Mouse (Mus musculus): ENCODE measurements around the gene Kif26b.

Gene Kif26b

GRCm38 (mm10) chr1:178528431-178529351 is at the start of gene Kif26b:
Kif26b (plus strand) TSS chr1:178529125.
- peak; percentile 16 for DNase-seq (ENCODE audit: low spot score)

GRCm38 (mm10) chr1:178483854-178484253 is 45.1 kb upstream of the Kif26b start:
- DNase-seq (ENCODE audit: low spot score) = no peak

- DNase-seq (ENCODE audit: low spot score) = no peak
Observed at GRCm38 (mm10) chr1:178485138-178485867, 43.6 kb upstream of the Kif26b start.

- no peak for DNase-seq (ENCODE audit: low spot score)
Observed at GRCm38 (mm10) chr1:178485868-178486220, 43.1 kb upstream of the Kif26b start.

GRCm38 (mm10) chr1:178486828-178487227 is 42.1 kb upstream of the Kif26b start:
- DNase-seq (ENCODE audit: low spot score) = no peak

GRCm38 (mm10) chr1:178489127-178489526 is 39.8 kb upstream of the Kif26b start:
- no peak for DNase-seq (ENCODE audit: low spot score)

- no peak for DNase-seq (ENCODE audit: low spot score)
Observed at GRCm38 (mm10) chr1:178491733-178492132, 37.2 kb upstream of the Kif26b start.

GRCm38 (mm10) chr1:178492493-178492892 is 36.4 kb upstream of the Kif26b start:
- no peak for DNase-seq (ENCODE audit: low spot score)

- DNase-seq (ENCODE audit: low spot score) = no peak
Observed at GRCm38 (mm10) chr1:178496186-178496585, 32.7 kb upstream of the Kif26b start.

- peak; percentile 13 for DNase-seq (ENCODE audit: low spot score)
Observed at GRCm38 (mm10) chr1:178496841-178497240, 32.1 kb upstream of the Kif26b start.

GRCm38 (mm10) chr1:178506938-178507337 is 22.0 kb upstream of the Kif26b start:
- no peak for DNase-seq (ENCODE audit: low spot score)

- no peak for DNase-seq (ENCODE audit: low spot score)
Observed at GRCm38 (mm10) chr1:178512323-178513031, 16.4 kb upstream of the Kif26b start.

- no peak for DNase-seq (ENCODE audit: low spot score)
Observed at GRCm38 (mm10) chr1:178513954-178514353, 15.0 kb upstream of the Kif26b start.

- DNase-seq (ENCODE audit: low spot score) = no peak
Observed at GRCm38 (mm10) chr1:178515839-178516238, 13.1 kb upstream of the Kif26b start.

- no peak for DNase-seq (ENCODE audit: low spot score)
Observed at GRCm38 (mm10) chr1:178522389-178522788, 6.5 kb upstream of the Kif26b start.

- no peak for DNase-seq (ENCODE audit: low spot score)
Observed at GRCm38 (mm10) chr1:178523152-178523551, 5.8 kb upstream of the Kif26b start.

- peak; percentile 38 for DNase-seq (ENCODE audit: low spot score)
Observed at GRCm38 (mm10) chr1:178527185-178527546, 1.8 kb upstream of the Kif26b start.

- peak; percentile 23 for DNase-seq (ENCODE audit: low spot score)
Observed at GRCm38 (mm10) chr1:178527547-178528361, 1.2 kb upstream of the Kif26b start.

GRCm38 (mm10) chr1:178529512-178530300 is 781 bp downstream of the Kif26b start:
- no peak for DNase-seq (ENCODE audit: low spot score)

- DNase-seq (ENCODE audit: low spot score) = peak; percentile 50
Observed at GRCm38 (mm10) chr1:178530301-178531078, 1.6 kb downstream of the Kif26b start.
